Mouse (Mus musculus) brain, embryonic 14.5 days (tissue): ENCODE results near the gene Cutal.

ENCODE experiments used
- CTCF ChIP-seq: fragments of 200-500 bp; IDR thresholded peaks from 2 replicates; pipeline ENCODE4 v1.5.1; 2012; ENCODE audit warnings: inconsistent platforms, mild to moderate bottlenecking, moderate library complexity, borderline replicate concordance; ENCODE audit not compliant: insufficient read depth, insufficient read length; ENCODE audit errors: extremely low read depth
- POLR2A ChIP-seq: fragments of 200-500 bp; IDR thresholded peaks from 2 replicates; pipeline ENCODE4 v1.6.1; 2012; ENCODE audit warnings: mild to moderate bottlenecking, inconsistent platforms, borderline replicate concordance; ENCODE audit not compliant: poor library complexity, insufficient read depth, insufficient read length, severe bottlenecking; ENCODE audit errors: extremely low read depth

GRCm38 (mm10) chr2:34938269-34939208, 64.3 kb downstream of the Cutal start:
- TF ChIP-seq POLR2A, result no peak
- no peak for TF ChIP-seq CTCF
